Mouse (Mus musculus): ENCODE results near the gene Tenm2. TPM values are rescaled to one million over a fixed set of nuclear protein-coding genes. Genes with fewer than 3 reads are reported as not detected.

Gene Tenm2
- polyA plus RNA-seq, 1 experiment from 2014 or later = 1.7 TPM

DNA sequence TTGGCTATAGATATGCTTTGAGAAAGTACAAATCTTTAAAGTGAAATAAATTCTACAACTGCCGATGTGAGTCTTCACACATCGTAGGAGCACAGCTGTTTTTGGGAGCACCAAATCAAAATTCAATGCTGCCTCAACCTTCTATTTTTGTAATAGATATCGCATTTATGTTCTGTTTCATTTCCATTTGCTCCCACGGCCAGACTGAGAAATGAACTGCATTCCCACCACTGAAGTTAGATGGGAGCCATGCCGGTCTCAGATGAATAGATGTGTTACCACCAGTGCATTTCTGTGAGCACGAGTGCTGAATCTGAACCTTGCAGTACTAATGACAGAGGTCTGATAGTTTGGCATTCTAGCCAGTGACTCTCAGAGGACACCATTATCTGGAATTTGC lies 58.3 kb downstream of the Tenm2 start:
- H3K4me1 ChIP-seq = no peaks in the 10 kb centered on the region
- 87% methylated on average over 6 of the region's 6 CpGs for WGBS
- no peak for DNase-seq (ENCODE audit: low spot score)
- H3K9me3 ChIP-seq = no peaks in the 10 kb centered on the region
- no peak overlapping the region for H3K27ac ChIP-seq
- no peaks in the 10 kb centered on the region for H3K36me3 ChIP-seq
- H3K27me3 ChIP-seq (ENCODE audit: insufficient read depth, poor library complexity, severe bottlenecking) = no peaks in the 10 kb centered on the region
- H3K4me3 ChIP-seq = no peak overlapping the region

DNA sequence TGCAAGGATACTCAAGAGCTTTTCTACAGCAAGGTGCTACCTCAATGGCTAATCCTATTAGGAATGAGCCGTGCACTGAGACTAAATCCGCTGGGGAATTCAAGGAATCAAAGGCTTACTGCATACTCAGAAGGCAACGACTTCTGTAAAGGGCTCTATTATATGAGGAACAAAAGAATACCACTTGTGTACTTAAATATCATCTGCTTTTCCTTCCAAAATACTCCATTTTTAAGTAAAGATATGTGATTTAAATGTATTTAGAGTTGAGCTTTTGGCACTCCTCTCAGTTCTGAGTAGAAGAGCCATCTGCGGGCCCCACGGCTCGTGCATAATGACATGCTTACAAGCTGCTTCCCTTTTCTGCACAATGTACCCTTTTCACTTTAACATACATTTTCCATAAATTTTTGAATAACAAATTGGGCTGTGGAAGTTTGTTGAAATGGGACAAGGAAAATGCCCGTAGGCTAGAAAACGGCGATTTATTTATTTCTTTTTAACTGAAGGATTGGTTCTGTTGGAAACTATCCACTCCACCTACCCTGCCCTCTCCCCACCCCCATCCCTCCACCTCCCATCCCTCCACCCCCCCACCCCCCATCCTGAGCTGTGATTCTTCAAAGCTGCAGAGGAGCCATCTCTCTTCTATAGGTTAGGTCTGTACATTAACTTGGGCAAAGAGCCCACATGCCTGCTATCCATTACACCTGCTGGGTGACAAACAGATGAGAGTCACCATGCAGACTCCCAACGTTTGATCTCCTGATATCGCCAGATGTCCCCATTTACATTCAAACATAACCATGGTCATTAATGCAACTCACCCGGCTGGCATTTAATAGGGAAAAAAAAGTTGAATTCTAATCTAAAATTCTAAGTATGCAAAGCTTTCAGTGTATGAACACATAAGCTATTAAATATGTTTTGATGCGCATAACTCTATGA lies 81.6 kb downstream of the Tenm2 start:
- H3K27me3 ChIP-seq (ENCODE audit: insufficient read depth, poor library complexity, severe bottlenecking) = no peaks in the 10 kb centered on the region
- no peak overlapping the region for H3K4me3 ChIP-seq
- H3K27ac ChIP-seq = no peak overlapping the region
- H3K9me3 ChIP-seq = no peaks in the 10 kb centered on the region
- WGBS = 50% methylated on average over 13 of the region's 13 CpGs
- H3K36me3 ChIP-seq = no peaks in the 10 kb centered on the region
- H3K4me1 ChIP-seq = no peaks in the 10 kb centered on the region
- DNase-seq (ENCODE audit: low spot score) = no peak

DNA sequence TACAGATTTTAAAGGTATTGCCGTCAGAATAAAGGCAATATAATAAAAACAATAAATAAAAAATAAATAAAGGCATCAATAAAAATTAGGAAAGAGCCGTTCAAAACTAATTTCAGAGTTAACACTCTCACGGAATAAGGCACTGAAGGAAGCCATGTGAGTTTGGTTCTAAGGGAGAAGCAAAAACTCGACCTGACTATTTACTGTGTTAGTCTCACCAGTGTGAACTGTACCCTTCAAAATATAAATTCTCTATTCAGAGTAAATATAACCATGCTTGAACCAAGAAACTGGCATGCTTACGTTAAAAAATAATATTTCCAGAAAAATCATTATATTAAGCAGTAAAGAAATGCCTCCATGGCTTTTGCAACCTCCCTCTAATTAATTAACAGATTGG lies 82.4 kb downstream of the Tenm2 start:
- DNase-seq (ENCODE audit: low spot score) = no peak
- no peaks in the 10 kb centered on the region for H3K4me1 ChIP-seq
- H3K9me3 ChIP-seq = no peaks in the 10 kb centered on the region
- no peaks in the 10 kb centered on the region for H3K27me3 ChIP-seq (ENCODE audit: insufficient read depth, poor library complexity, severe bottlenecking)
- H3K36me3 ChIP-seq = no peaks in the 10 kb centered on the region
- H3K4me3 ChIP-seq = no peak overlapping the region
- 67% methylated on average over 5 of the region's 5 CpGs for WGBS
- H3K27ac ChIP-seq = no peak overlapping the region

DNA sequence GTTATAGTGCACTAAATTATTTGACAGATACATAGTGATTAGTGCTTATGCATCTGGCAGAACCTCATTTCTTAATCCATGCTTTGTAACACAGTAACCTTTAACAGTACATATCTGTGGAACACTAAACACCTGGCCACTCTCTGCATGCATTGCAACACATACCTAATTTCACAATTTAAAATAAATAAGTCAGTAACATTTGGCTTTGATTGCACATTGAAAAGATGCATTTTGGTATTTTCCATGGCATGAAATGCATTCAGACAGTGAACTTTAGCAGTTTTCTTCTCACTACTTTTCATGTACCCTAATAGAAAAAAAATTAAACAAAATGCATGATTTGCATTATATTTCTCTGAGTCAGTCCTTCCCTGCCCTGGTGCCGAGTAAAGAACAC lies 85.8 kb downstream of the Tenm2 start:
- Histone ChIP-seq H3K4me1 (no peaks in the 10 kb centered on the region), H3K27ac (no peak overlapping the region), H3K36me3 (no peaks in the 10 kb centered on the region), H3K4me3 (no peak overlapping the region), H3K9me3 (no peaks in the 10 kb centered on the region), H3K27me3 (ENCODE audit: insufficient read depth, poor library complexity, severe bottlenecking) (no peaks in the 10 kb centered on the region)
- DNase-seq (ENCODE audit: low spot score) = no peak
- 79% methylated on average over 1 of the region's 1 CpGs for WGBS

DNA sequence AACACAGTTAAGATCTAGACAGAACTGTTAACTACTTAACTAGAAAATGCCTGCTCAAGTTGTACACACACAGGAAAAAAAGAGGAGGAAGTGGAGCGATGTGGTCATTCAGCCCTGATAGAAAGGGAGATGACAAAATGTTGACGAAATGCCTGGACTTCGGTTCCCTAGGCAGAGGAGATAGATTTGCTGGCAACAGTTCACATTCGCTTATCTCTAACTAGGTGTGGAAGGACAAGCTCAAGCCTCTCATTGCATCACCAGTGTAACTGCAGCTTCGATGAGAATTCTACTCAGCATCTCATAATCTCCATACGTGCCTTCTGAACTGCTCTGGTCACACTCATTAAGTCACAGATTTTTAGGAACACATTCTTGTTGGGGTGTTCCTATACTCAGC lies 91.8 kb downstream of the Tenm2 start:
- no peaks in the 10 kb centered on the region for H3K9me3 ChIP-seq
- no peak overlapping the region for H3K27ac ChIP-seq
- no peaks in the 10 kb centered on the region for H3K27me3 ChIP-seq (ENCODE audit: insufficient read depth, poor library complexity, severe bottlenecking)
- H3K4me3 ChIP-seq = 0 out of 2 replicates have a peak overlapping the region, but pooled peaks have one; percentile 2
- 16% methylated on average over 6 of the region's 6 CpGs for WGBS
- peaks cover 16% of the 10 kb centered on the region for H3K4me1 ChIP-seq
- H3K36me3 ChIP-seq = no peaks in the 10 kb centered on the region
- peak; percentile 77 for DNase-seq (ENCODE audit: low spot score)

DNA sequence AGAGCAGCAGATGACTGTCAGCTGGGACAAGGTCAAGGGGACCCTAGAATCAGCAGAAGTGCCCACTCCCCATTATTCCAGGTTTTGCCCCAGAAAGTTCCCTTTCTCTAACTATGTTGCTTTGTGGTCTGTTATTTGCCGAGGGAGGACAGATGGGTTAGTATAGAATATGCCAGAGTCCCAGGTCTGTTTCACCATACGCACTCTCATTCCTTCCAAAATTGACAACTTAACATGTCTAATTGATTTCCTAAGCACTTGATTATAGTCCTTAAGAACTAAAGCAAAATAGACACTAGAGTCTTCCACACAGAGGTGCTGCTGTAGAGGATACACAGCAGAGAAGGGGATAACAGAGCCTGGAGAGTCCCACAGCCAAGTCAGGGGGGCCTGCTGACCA lies 92.3 kb downstream of the Tenm2 start:
- Histone ChIP-seq H3K27me3 (ENCODE audit: insufficient read depth, poor library complexity, severe bottlenecking) (no peaks in the 10 kb centered on the region), H3K27ac (no peak overlapping the region), H3K4me1 (peaks cover 16% of the 10 kb centered on the region), H3K36me3 (no peaks in the 10 kb centered on the region), H3K9me3 (no peaks in the 10 kb centered on the region), H3K4me3 (no peak overlapping the region)
- 78% methylated on average over 2 of the region's 2 CpGs for WGBS
- DNase-seq (ENCODE audit: low spot score) = no peak

DNA sequence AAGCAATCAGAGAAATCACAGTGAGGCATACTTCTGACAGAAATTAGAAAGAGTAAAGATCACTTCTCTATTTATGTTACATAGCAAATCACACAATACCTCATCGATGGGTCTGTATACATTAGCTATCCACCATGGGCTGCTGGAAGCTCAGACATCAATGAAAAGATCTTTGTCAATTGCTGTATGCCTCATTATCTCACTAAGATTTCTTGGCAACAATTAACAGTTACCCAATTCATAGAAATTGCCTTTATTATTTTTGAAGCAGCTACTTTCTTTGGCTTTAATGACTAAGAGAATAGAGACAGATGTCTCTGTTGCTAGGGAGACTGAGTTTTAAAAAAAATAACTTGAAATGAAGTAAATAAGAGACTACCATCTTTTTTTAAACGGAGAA lies 106.9 kb downstream of the Tenm2 start:
- Histone ChIP-seq H3K4me3 (no peak overlapping the region), H3K9me3 (no peaks in the 10 kb centered on the region), H3K4me1 (no peaks in the 10 kb centered on the region), H3K27ac (no peak overlapping the region), H3K27me3 (ENCODE audit: insufficient read depth, poor library complexity, severe bottlenecking) (no peaks in the 10 kb centered on the region), H3K36me3 (no peaks in the 10 kb centered on the region)
- DNase-seq (ENCODE audit: low spot score) = no peak
- WGBS = 83% methylated on average over 2 of the region's 2 CpGs

DNA sequence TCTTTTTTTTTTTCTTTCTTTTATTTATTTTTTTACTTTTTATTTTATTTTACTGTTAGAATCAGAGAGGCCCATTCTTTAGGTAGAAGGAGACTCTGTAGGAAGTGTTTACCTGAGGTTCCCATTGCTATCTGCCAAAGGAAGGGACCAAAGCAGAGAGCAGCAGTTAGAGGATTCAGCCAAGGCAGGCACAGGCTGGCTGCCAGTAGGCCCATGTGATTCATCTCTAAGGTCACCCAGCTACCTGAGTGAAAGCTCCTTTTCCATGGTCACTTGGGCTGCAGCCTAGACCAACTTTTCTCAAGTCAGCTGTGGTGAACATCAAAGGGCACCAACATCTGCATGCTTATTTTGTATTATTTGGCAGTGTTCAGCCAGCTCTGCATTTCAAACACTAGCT lies 117.7 kb downstream of the Tenm2 start:
- Histone ChIP-seq H3K36me3 (no peaks in the 10 kb centered on the region), H3K4me1 (no peaks in the 10 kb centered on the region; the same call in 1 of the 2 replicates), H3K27ac (no peak overlapping the region), H3K9me3 (no peaks in the 10 kb centered on the region), H3K27me3 (ENCODE audit: insufficient read depth, poor library complexity, severe bottlenecking) (no peaks in the 10 kb centered on the region), H3K4me3 (no peak overlapping the region)
- no peak for DNase-seq (ENCODE audit: low spot score)

DNA sequence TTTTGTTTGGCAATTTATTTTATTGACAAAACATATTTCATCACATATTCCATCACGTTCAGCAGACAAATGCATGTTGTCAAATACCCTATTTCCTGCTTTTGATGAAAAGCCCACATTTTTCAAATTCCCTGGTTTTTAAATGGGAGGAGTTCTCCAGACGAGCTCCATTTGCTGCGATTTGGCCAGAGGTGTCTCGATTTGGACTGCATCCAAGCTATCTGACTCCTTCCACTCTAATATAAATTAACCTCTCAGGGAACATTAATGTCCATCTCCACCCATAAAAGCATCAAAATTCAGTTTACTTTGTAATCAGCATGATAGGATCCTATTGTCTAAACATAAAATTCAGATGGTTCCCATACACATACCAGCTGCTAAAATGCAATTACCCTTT lies 120.6 kb downstream of the Tenm2 start:
- no peaks in the 10 kb centered on the region for H3K36me3 ChIP-seq
- DNase-seq (ENCODE audit: low spot score) = no peak
- no peak overlapping the region for H3K4me3 ChIP-seq
- no peaks in the 10 kb centered on the region for H3K9me3 ChIP-seq
- 64% methylated on average over 4 of the region's 4 CpGs for WGBS
- H3K27me3 ChIP-seq (ENCODE audit: insufficient read depth, poor library complexity, severe bottlenecking) = no peaks in the 10 kb centered on the region
- no peak overlapping the region for H3K27ac ChIP-seq
- no peaks in the 10 kb centered on the region; the same call in 1 of the 2 replicates for H3K4me1 ChIP-seq

DNA sequence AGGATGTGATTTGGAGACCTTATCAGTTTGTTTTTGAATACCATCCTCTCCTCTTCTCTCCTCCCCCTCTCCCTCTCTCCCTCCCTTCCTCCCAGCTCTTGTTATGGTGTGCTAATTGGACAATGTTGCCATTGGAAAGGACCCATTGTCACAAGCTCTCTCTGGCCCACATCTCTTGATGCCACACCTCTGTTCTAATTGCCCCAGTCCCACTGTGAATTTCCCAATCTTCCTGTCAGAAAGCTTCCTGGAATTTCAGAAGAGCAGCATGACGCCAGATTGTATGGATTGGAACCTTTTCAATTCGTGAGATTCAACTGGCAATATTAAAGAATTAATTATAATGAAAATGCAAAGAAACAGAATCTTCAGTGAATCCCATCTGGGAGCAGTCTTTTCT lies 128.7 kb downstream of the Tenm2 start:
- no peak overlapping the region for H3K27ac ChIP-seq
- DNase-seq (ENCODE audit: low spot score) = no peak
- 68% methylated on average over 2 of the region's 2 CpGs for WGBS
- no peaks in the 10 kb centered on the region for H3K4me1 ChIP-seq
- H3K36me3 ChIP-seq = no peaks in the 10 kb centered on the region
- no peak overlapping the region for H3K4me3 ChIP-seq
- no peaks in the 10 kb centered on the region for H3K9me3 ChIP-seq
- H3K27me3 ChIP-seq (ENCODE audit: insufficient read depth, poor library complexity, severe bottlenecking) = no peaks in the 10 kb centered on the region

DNA sequence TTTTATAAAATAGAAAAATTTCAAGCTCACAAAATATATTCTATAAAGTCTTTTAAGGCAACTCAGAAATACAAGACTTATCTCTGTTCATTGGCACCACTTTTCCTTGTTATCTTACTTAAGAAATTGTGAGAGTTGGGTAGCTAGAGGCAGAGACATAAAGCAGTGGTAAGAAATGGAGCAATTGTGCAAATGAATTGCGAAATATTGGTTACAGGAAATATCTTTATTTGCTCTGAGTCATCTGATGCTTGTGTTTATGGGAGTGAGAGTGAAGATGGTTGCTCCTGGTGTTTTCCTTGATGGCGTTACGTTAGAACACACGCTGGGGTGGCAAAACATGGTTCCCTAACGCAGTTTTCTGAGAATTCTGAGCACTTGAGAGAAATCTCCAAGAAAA lies 156.4 kb downstream of the Tenm2 start:
- WGBS = 86% methylated on average over 5 of the region's 5 CpGs
- H3K27me3 ChIP-seq (ENCODE audit: insufficient read depth, poor library complexity, severe bottlenecking) = no peaks in the 10 kb centered on the region
- no peaks in the 10 kb centered on the region for H3K36me3 ChIP-seq
- H3K27ac ChIP-seq = no peak overlapping the region
- no peaks in the 10 kb centered on the region for H3K4me1 ChIP-seq
- no peaks in the 10 kb centered on the region for H3K9me3 ChIP-seq
- H3K4me3 ChIP-seq = no peak overlapping the region
- no peak for DNase-seq (ENCODE audit: low spot score)

DNA sequence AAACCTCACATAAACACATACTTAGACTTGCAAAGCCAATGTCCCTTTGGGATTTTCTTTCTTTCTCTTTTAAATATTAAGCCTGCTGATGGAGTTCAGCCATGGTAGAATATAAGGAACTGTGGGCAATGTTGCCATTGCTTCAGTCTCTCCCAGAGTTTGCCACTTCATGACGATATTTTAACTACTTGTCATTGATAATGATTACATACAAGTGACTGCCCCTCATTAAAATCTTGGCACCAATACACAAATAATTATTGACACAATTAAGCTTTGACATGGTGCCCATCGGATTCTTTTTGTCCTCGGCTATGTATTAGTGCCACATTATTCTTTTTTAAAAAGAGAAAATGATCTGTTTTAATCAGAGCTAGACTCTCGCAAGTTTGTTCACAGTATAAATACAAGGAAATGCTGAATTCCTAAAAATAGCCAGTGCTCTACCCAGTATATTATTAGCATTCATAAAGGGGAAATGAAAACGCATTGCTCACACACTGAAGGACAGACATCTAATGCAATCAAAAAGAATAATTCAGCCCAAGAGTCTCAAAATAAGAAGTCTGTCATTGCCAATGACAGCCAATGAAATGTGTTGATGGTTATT lies 158.7 kb downstream of the Tenm2 start:
- H3K9me3 ChIP-seq = no peaks in the 10 kb centered on the region
- no peak overlapping the region for H3K4me3 ChIP-seq
- H3K27me3 ChIP-seq (ENCODE audit: insufficient read depth, poor library complexity, severe bottlenecking) = no peaks in the 10 kb centered on the region
- H3K4me1 ChIP-seq = no peaks in the 10 kb centered on the region
- DNase-seq (ENCODE audit: low spot score) = no peak
- no peak overlapping the region for H3K27ac ChIP-seq
- no peaks in the 10 kb centered on the region for H3K36me3 ChIP-seq
- 85% methylated on average over 5 of the region's 5 CpGs for WGBS

DNA sequence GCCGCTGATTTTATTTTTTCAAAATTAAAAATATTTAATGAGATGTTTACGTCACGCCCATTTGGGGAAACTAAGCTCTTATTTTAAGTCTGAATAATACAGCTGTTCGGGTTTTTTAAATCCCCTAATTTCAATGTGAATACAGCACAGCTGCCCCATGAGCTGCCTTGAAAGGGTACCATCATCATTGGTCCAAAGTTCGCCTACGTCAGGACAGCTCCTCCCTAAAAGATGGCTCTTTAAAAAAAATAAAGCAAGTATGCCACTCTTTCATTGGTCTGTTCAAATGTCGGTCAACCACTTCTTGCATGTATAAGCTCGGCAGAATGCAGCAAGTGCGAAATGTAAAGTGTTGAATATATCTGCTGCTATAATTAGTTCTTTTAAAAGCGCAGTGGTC lies 160.4 kb downstream of the Tenm2 start:
- no peak for DNase-seq (ENCODE audit: low spot score)
- Histone ChIP-seq H3K4me3 (no peak overlapping the region), H3K27me3 (ENCODE audit: insufficient read depth, poor library complexity, severe bottlenecking) (no peaks in the 10 kb centered on the region), H3K27ac (no peak overlapping the region), H3K9me3 (no peaks in the 10 kb centered on the region), H3K36me3 (no peaks in the 10 kb centered on the region), H3K4me1 (no peaks in the 10 kb centered on the region)
- 88% methylated on average over 10 of the region's 10 CpGs for WGBS
